Mouse (Mus musculus): ENCODE measurements at regions not wholly inside any gene's neighbourhood (a gene's known extent, or its start where the extent isn't known, plus 50 kb on each side); places are given as distances from the start of the nearest gene placed in this dataset.

- TF ChIP-seq POLR2A (IDR thresholded peaks at IDR 0.05; ENCODE audit: borderline replicate concordance, extremely low read depth, insufficient read depth, insufficient read length, poor library complexity, severe bottlenecking) (no peak), CTCF (IDR thresholded peaks at IDR 0.05; ENCODE audit: borderline replicate concordance, extremely low read depth, insufficient read depth, insufficient read length) (no peak)
Observed at GRCm38 (mm10) chr13:103649383-103649782, 125.0 kb downstream of the Srek1 start.
